Mouse (Mus musculus) intestine, embryonic 14.5 days (tissue): ENCODE measurements at regions not wholly inside any gene's neighbourhood (a gene's known extent, or its start where the extent isn't known, plus 50 kb on each side); places are given as distances from the start of the nearest gene placed in this dataset.
"Not testable (repeated sequence)": the region's sequence is repeated elsewhere in the genome, so short reads cannot be mapped to it uniquely, and the experiment has no call there.

Experiments
- ATAC-seq: fragments of 200-750 bp; cut with Nextera tagmentation; replicated peaks from 2 replicates; pipeline ENCODE4 v1.8.0; 2017; ENCODE audit warnings: low read depth, moderate number of reproducible peaks, moderate TSS enrichment, moderate library complexity; ENCODE audit not compliant: low FRiP score, low TSS enrichment
- DNase-seq: peaks from one replicate; pipeline ENCODE4 v3.0.0-alpha.2; 2018; ENCODE audit warnings: low spot score
- H3K27ac ChIP-seq: fragments of 300-500 bp; sonication (generic); 2 replicates; pipeline ENCODE4 v1.5.1; 2014; ENCODE audit warnings: low read depth, mild to moderate bottlenecking, control low read depth
- H3K27me3 ChIP-seq: fragments of 300-500 bp; sonication (generic); replicated peaks from 2 replicates; pipeline ENCODE4 v1.6.1; 2014; ENCODE audit warnings: low read length, control low read depth; ENCODE audit not compliant: control insufficient read depth, insufficient read depth
- H3K36me3 ChIP-seq: fragments of 300-500 bp; sonication (generic); 2 replicates; pipeline ENCODE4 v1.6.1; 2014; ENCODE audit warnings: low read length, control low read depth; ENCODE audit not compliant: control insufficient read depth, insufficient read depth
- H3K4me1 ChIP-seq: fragments of 300-500 bp; sonication (generic); replicated peaks from 2 replicates; pipeline ENCODE4 v1.6.1; 2014; ENCODE audit warnings: low read length, control low read depth, mixed read lengths; ENCODE audit not compliant: control insufficient read depth, insufficient read depth
- H3K4me2 ChIP-seq: fragments of 300-500 bp; sonication (generic); 2 replicates; pipeline ENCODE4 v1.6.1; 2014; ENCODE audit warnings: low read length
- H3K4me3 ChIP-seq: fragments of 300-500 bp; sonication (generic); 2 replicates; pipeline ENCODE4 v1.5.1; 2014; ENCODE audit warnings: low read depth, low read length, control low read depth, mixed read lengths
- H3K9ac ChIP-seq: fragments of 300-500 bp; sonication (generic); 2 replicates; pipeline ENCODE4 v1.6.1; 2014; ENCODE audit warnings: mild to moderate bottlenecking, low read length
- H3K9me3 ChIP-seq: fragments of 300-500 bp; sonication (generic); 2 replicates; pipeline ENCODE4 v1.6.1; 2016; ENCODE audit warnings: low read length, control low read depth; ENCODE audit not compliant: control insufficient read depth
- WGBS: fragments of 180-500 bp; shearing (Covaris S2); extraction: QIAGEN DNeasy Blood & Tissue Kit; methylation state at CpG from one replicate; pipeline ENCODE4 v1.1.7; 2014; 5-methylcytosine and 5-hydroxymethylcytosine counted together

DNA sequence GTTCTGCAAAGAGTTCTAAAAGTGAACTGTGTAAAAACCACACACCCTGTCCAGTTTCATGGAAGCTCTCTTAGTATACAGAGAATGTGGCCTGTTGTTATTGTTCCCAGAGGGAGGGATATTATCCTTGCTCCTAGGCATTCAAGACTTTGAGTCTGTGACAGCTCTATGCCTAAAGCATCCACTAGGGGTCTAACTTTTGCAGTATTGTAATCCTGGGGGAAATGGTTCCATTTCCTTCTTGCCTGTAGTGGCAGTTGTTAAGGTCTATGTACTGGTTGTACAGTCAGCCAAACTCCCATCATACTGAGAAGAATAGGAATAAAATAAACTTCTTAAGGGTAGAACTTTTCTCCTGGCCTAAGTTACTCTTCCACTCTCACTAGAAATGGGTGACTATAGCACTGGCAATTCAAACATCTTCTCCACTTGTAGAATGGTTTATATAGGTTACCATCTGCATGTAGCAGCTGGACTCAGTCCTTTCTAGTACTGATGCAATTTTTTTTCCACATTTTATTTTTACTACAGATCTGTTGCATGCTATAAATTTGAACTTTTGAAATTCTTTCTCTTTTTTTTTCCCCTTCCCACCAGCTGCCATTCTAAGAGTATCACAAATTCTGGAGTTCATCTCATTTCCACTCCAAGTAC is 51.4 kb upstream of the Dpt start:
- no peak for DNase-seq
- no peak overlapping the region for H3K4me3 ChIP-seq
- ATAC-seq, result 0 out of 2 replicates have a peak, but pooled peaks have one; percentile 27

DNA sequence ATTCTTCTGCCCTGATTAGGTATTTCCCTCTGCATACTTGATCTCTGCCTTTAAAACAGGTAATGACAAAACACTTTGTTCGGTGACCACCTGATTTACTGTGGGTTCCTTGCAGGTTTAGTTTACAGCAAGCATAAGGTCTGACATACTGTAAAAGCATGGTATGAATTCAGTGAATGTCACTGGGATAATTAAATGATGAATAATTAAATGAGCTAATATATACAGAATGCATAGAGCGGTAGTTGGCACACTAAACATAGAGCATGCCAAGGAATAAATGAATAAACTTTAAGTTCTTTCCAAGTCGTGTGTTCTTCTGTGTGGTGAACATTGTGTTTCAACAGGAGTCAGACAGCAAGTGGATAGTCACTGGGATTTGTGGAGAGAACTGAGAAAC is 51.9 kb upstream of the Dpt start:
- Histone ChIP-seq H3K4me1 (no peaks in the 10 kb centered on the region), H3K9me3 (no peaks in the 10 kb centered on the region), H3K27me3 (no peaks in the 10 kb centered on the region), H3K4me2 (no peak overlapping the region), H3K36me3 (no peaks in the 10 kb centered on the region), H3K27ac (no peak overlapping the region), H3K4me3 (no peak overlapping the region), H3K9ac (no peak overlapping the region)
- 74% methylated on average over 3 of the region's 3 CpGs for WGBS
- no peak for DNase-seq
- no peak for ATAC-seq

More for the DNA sequence above, 51.4 kb upstream of the Dpt start:
- Histone ChIP-seq H3K9me3 (no peaks in the 10 kb centered on the region), H3K36me3 (no peaks in the 10 kb centered on the region), H3K27ac (no peak overlapping the region), H3K4me2 (no peak overlapping the region), H3K27me3 (no peaks in the 10 kb centered on the region), H3K4me1 (no peaks in the 10 kb centered on the region), H3K9ac (no peak overlapping the region)

DNA sequence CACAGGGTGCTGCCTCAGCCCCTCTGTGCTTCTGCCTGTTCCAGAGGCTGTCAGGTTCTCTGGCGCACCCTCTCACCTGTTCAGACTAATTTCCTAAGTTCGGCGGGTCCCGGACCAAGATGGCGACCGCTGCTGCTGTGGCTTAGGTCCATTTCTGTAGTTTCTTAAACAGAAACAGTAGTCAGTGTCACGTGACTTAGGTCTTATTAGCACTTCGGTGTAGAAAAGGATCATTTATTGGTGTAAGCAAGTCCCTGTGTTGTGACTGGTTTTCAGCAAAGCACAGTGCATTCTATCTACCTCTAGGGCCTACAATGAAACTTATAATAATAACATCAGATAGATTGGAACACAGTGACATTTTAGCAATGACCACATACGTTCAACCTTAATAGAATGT is 53.5 kb upstream of the Dpt start:
- not testable (repeated sequence) for ATAC-seq, H3K4me1 ChIP-seq, H3K4me3 ChIP-seq, H3K27ac ChIP-seq, H3K9ac ChIP-seq, H3K36me3 ChIP-seq, DNase-seq, H3K4me2 ChIP-seq, H3K9me3 ChIP-seq, H3K27me3 ChIP-seq
- WGBS, result 94% methylated on average over 8 of the region's 9 CpGs

DNA sequence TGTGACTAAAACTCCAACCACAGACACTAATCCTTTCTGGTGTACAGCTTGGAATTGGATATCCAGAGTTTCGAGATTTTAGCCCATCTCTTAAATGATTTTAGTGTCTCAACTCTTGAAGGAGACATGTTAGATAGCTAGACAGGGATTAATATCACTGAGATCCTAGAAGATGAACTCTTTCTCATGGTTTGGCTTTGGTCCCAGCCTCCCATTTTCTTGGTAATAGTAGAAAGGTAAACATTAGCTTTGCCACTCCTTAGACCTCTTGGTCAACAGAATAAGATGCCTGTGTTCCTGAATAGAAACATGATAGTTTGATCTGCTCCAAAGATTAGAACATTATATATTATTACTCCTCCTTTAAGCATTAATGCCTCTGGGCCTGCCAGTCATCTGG is 60.8 kb upstream of the Dpt start:
- WGBS, result 50% methylated on average over 1 of the region's 1 CpGs
- Histone ChIP-seq H3K4me2 (no peak overlapping the region), H3K27me3 (no peaks in the 10 kb centered on the region), H3K4me3 (no peak overlapping the region), H3K27ac (no peak overlapping the region), H3K4me1 (no peaks in the 10 kb centered on the region), H3K36me3 (no peaks in the 10 kb centered on the region), H3K9ac (no peak overlapping the region), H3K9me3 (no peaks in the 10 kb centered on the region)
- peak; percentile 33 for DNase-seq
- ATAC-seq, result no peak

DNA sequence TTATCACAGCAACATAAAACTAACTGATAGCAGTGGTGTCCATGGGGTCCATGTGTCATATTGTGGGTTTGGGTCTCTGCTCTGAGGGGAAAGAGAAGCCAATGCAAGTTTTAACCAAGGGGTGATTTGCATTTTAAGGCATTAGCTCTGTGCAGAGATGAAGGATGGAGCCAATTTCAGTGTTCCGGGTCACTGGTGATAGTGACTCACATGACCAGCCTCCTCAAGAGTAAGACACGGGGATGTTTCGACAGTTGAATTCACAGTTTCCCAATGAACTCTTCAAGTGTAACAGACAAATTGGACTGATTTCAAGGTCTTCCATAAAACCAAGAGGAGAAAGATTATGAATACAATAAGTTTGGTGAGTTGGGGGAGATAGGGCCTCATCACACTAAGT is 62.7 kb upstream of the Dpt start:
- WGBS, result 93% methylated on average over 3 of the region's 3 CpGs
- H3K27me3 ChIP-seq, result no peaks in the 10 kb centered on the region
- H3K4me2 ChIP-seq, result no peak overlapping the region
- H3K27ac ChIP-seq, result no peak overlapping the region
- H3K4me3 ChIP-seq, result no peak overlapping the region
- ATAC-seq (no peak), DNase-seq (no peak)
- H3K9me3 ChIP-seq, result no peaks in the 10 kb centered on the region
- no peak overlapping the region for H3K9ac ChIP-seq
- no peaks in the 10 kb centered on the region for H3K36me3 ChIP-seq
- H3K4me1 ChIP-seq, result no peaks in the 10 kb centered on the region

DNA sequence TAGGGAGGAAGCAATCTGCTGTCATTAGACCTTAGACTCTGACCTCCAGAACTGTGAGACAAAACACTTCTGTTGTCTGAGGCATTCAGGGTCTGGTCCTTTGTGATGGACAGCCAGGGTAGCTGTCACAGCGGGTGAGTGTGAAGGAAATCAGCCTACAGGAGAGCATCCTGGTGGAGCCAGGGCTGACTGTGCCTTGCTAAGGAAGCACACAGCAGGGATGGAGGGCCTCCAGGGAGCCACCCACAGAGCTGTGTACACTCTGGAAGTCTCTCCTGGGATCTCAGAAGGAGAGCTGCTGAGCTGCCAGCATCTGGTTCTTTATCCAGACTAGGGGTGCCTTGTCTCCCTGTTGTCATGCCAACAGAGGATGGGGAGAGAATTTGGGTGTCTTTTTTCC is 74.4 kb upstream of the Dpt start:
- peak; percentile 28 for DNase-seq
- ATAC-seq, result no peak

DNA sequence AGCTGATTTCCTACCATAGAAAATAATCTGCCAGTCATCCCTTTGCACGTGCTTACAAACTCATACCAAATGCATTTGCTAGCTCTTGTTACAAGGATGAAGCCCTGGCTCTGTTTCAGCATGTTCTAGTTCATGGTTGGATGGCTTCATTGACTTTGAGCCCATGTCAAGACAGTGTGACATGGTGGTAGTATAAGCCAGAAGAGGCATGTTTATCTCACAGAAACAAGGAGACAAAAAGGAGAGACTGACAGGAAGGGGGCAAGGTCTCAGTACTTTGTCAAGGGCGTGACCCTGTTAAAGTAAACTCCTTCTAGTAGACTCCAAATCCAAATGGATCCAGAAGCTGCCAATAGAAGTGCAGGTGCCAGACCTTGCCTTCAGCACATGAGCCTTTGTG is 81.5 kb upstream of the Dpt start:
- DNase-seq (peak; percentile 43), ATAC-seq (no peak)
- H3K36me3 ChIP-seq, result no peaks in the 10 kb centered on the region
- no peaks in the 10 kb centered on the region for H3K4me1 ChIP-seq
- 69% methylated on average over 2 of the region's 2 CpGs for WGBS
- H3K4me2 ChIP-seq, result no peak overlapping the region
- H3K27ac ChIP-seq, result no peak overlapping the region
- no peak overlapping the region for H3K9ac ChIP-seq
- H3K4me3 ChIP-seq, result no peak overlapping the region
- no peaks in the 10 kb centered on the region for H3K27me3 ChIP-seq
- no peaks in the 10 kb centered on the region for H3K9me3 ChIP-seq

More for the DNA sequence above, 74.4 kb upstream of the Dpt start:
- 0% methylated on average over 1 of the region's 1 CpGs for WGBS
- Histone ChIP-seq H3K27ac (no peak overlapping the region), H3K4me2 (no peak overlapping the region), H3K36me3 (no peaks in the 10 kb centered on the region), H3K4me3 (no peak overlapping the region), H3K4me1 (no peaks in the 10 kb centered on the region), H3K9me3 (no peaks in the 10 kb centered on the region), H3K27me3 (no peaks in the 10 kb centered on the region), H3K9ac (no peak overlapping the region)

DNA sequence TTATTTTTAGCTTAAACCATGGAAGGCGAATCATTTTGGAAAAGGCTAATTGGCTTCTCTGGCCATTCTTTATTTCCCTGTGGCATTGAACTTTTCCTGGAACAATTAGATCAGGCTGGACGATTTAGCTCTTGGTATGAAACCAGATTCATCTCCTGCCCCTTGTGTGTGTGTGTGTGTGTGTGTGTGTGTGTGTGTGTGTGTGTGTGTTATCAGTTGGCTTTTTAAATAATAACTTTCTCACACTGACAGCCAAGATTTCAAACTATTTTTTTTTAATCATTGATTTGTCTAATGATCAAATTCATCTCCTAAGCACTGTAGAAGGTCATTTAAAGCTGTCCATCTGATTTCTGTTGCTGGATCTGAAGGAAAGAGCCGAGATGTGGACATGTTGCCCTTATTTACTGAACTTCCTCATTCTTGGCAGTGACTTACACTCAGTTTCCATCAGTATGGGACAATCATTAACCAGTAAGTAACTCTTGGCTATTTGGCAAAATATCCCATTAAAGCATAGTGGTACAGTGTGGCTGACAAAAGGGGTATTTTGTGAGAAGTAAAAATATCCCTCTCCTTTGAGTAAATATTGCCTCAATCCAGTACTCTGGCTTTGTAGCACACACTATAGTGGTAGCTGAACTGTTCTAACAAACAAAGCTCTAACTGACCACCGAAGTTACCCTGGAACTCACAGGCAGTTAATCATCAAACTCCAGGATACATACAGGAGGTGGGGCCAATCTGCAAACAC is 82.5 kb upstream of the Dpt start:
- H3K9me3 ChIP-seq, result no peaks in the 10 kb centered on the region
- no peaks in the 10 kb centered on the region for H3K27me3 ChIP-seq
- H3K9ac ChIP-seq, result no peak overlapping the region
- ATAC-seq (peak; percentile 69; the same call in 1 of the 2 replicates), DNase-seq (peak; percentile 45)
- H3K4me2 ChIP-seq, result no peak overlapping the region
- H3K27ac ChIP-seq, result peak overlapping the region; percentile 29; the same call in 1 of the 2 replicates
- H3K4me3 ChIP-seq, result no peak overlapping the region
- no peaks in the 10 kb centered on the region for H3K4me1 ChIP-seq
- 48% methylated on average over 4 of the region's 4 CpGs for WGBS
- H3K36me3 ChIP-seq, result no peaks in the 10 kb centered on the region

DNA sequence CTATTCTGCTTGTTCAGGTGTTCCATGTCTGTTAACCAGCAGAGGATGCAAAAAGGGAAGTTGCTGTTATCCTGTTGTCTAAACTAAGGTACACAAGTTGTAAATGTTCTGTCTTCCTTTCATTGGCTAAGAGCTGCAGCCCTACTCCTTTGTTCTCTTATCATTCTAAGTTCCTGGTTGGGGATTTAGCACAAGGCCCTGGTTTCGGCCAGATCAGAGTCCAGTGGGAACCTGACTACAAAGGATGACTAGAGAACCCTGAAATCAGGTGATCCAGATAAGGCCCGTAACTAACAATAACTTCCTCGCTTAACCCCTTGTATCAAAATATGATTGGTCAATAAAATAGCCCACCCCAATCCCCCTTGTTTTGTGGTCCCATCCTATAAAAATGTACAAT is 83.9 kb upstream of the Dpt start:
- WGBS, result 75% methylated on average over 3 of the region's 3 CpGs
- no peaks in the 10 kb centered on the region for H3K27me3 ChIP-seq
- H3K27ac ChIP-seq, result peak overlapping the region; percentile 29; the same call in 1 of the 2 replicates
- no peaks in the 10 kb centered on the region for H3K4me1 ChIP-seq
- H3K9me3 ChIP-seq, result no peaks in the 10 kb centered on the region
- peak; percentile 48 for DNase-seq
- H3K9ac ChIP-seq, result no peak overlapping the region
- no peaks in the 10 kb centered on the region for H3K36me3 ChIP-seq
- H3K4me2 ChIP-seq, result no peak overlapping the region
- no peak overlapping the region for H3K4me3 ChIP-seq
- ATAC-seq, result no peak; the same call in 1 of the 2 replicates
